Mouse (Mus musculus) gastrocnemius, adult 2 months (tissue): ENCODE data around the gene Tgoln1. TPM values are rescaled to one million over a fixed set of nuclear protein-coding genes. Genes with fewer than 3 reads are reported as not detected.

Source experiments
- DNase-seq: peaks from one replicate; pipeline ENCODE4 v3.0.0; 2022
- H3K27ac ChIP-seq: fragments of 200-600 bp; 2 replicates; pipeline ENCODE4 v1.8.1; 2022; ENCODE audit warnings: mild to moderate bottlenecking
- H3K4me3 ChIP-seq: fragments of 200-600 bp; 2 replicates; pipeline ENCODE4 v1.8.1; 2022; ENCODE audit warnings: mild to moderate bottlenecking, moderate library complexity
- CTCF ChIP-seq: fragments of 200-600 bp; IDR thresholded peaks from 2 replicates; pipeline ENCODE4 v1.8.1; 2022; ENCODE audit warnings: antibody characterized with exemption, mild to moderate bottlenecking, moderate library complexity
- intact Hi-C: fragments of 180-260 bp; cut with DNase I; formaldehyde crosslinking; loops from one replicate; pipeline ENCODE4 v1.15.1; 2025
- total RNA-seq, 2 experiments: library from RNA; stranded (reverse); gene quantifications; 2 replicates each; pipeline ENCODE4 v1.2.3; 2021

Tgoln1 gene
- total RNA-seq, 2 experiments from 2014 or later, result 23.2 to 29.0 TPM

DNA sequence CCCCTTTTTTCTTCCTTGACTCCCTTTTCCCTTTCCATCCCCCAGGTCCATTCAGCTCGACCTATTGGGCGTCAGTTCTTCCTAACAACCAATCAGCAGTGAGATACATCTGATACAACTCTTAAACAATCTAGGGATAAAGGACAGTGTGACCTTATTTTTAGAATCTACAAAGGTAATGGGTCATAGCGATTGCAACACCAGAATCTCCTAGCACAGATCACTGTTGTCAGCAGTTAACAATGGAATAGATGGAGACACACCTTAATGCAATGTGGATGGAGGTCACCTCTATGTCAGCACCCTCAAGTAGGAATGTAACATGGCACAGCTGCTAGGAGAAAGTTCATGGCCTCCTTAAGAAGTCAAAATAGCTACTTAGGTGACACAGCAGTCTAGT, 6.1 kb upstream of the Tgoln1 start:
- Histone ChIP-seq H3K4me3 (no peak overlapping the region), H3K27ac (peak overlapping the region; percentile 63; the same call in 1 of the 2 replicates)
- intact Hi-C loops, result no loop called here
- TF ChIP-seq CTCF, result no peak
- DNase-seq, result no peak

DNA sequence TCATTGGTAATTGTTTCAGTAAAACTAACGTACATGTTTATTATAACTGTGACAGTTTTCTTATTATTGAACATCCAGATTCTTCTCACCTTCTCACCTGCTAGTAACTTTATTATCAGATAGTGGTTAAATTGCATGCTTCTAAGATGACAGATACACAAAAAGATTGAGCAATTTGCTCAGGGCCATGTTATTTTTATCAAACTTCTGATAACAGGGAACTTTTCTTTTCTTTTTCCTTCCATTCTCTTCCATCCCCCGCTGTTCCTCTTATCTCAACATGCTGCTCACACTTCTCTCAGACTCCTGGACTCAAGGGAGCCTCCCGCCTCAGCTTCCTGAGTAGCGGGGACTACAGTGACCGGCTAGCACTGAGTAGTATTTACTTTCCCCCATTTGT, 4.1 kb upstream of the Tgoln1 start:
- no peak overlapping the region for H3K4me3 ChIP-seq
- no peak for TF ChIP-seq CTCF
- intact Hi-C loops, result no loop called here
- DNase-seq, result no peak
- H3K27ac ChIP-seq, result no peak overlapping the region

DNA sequence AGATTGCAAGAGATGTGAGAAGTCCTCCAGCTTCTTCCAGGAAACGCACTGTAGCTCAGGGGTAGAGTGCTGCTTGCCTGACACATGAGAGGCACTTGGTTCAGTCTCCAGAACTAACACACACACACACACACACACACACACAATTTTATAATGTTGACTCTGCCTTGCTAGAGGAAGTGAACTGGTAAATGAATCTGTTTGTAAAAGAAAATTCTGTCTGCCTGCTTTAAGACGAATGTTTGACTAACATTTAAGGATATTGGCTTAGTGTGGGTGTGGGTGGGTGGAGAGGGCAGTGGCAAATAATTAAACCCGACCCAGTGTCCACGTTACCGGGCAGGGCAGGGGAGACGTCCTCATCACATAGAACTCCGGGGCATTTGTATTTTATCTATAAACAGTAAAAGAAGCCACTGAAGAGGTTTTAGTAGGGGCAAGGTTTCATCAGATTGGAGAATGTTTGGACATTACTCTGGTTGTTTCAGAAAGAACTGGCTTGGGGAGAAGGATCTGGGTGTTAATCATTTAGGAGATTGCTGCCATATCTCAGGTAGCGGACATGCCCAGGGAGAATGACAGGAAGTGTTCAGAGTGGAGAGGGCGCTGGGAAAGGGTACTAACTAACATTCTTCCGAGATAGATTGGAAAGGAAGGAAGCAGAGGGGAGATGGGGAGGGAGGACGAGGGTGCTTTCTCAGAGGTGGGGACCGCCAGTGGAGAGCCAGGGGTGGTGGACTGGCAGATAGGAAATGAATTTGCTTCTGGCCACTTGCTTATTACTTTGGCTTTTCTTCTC, 3.1 kb upstream of the Tgoln1 start:
- Histone ChIP-seq H3K27ac (peak overlapping the region; percentile 40; the same call in 1 of the 2 replicates), H3K4me3 (0 out of 2 replicates have a peak overlapping the region, but pooled peaks have one; percentile 4)
- intact Hi-C loops, result no loop called here
- no peak for TF ChIP-seq CTCF
- DNase-seq, result peak; percentile 10

DNA sequence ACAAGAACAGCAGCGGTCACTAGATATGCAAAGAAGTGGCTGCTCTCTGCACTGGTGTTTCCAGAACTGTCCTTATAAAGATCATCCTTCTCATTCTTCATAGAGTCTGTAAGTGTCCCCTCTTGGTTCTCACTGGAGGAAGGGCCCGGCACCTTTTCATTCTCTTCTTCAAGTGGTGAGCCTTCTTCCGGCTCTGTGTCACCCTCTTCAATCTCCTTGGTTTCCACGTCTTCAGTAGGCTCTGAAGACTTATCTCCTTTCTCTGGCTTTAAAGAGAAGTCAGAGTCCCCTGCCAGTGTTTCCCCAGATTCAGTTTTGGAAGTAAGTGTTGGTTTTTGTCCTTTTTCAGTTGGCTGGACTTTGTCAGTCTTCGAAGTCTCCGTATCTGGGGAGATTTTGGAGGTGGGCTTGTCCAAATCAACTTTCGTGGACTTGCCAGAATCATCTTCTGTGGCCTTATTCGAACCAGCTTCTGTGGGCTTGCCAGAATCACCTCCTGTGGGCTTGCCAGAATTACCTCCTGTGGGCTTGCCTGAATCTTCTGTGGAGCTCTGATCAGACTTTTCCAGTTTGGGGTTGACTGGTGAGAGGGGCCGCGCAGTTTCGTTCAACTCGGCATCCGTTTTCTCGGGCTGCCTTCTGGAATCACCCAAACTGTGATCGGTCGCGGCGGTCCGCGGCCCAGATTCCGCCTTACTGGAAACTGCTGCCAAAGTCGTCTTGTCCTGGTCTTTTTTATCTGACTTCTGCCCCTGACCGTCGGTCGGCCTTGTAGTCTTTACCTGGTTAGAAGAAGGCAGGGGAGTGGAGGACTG, 1.0 kb downstream of the Tgoln1 start:
- intact Hi-C loops, result no loop called here
- Histone ChIP-seq H3K27ac (peak overlapping the region; percentile 98), H3K4me3 (peak overlapping the region; percentile 76)
- DNase-seq, result no peak
- TF ChIP-seq CTCF, result no peak

DNA sequence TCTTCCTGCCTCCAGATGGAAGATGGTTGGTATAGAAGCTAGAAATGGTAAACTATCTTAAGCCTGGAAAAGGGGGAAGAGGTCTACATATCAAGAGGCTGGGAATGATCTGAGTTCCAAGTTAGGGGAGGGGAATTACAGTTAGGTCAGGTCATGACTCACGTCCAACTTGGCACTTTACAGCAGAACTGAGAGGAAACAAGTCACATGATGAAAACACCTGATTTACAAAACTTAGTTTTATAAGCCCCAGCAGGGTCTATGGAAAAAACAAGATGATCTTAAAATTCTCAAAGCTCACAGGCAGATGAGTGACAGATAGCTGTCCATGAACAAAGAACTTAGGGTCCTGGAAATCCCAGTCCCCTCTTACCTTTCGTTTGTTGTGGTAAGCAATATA, 1.6 kb downstream of the Tgoln1 start:
- H3K27ac ChIP-seq, result peak overlapping the region; percentile 98; the same call in 1 of the 2 replicates
- intact Hi-C loops, result no loop called here
- no peak for DNase-seq

DNA sequence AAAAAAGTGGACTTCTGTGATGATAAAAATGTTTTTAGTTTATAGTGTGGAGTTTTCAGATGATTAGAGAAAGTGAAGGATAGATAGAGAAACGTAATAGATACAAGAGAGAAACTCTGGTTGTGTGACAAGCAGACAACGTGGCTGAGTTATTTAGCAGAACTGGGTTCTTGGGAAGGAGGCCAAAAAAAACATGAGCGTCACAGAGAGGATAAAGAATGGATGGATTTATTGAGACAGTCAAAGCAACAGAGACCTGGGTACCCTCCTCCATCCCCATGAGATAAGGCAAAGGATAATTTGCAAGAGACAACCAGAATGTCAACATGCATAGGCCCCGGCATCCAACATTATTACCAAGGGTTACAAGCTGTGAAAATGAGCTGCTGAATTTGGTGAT, 6.5 kb downstream of the Tgoln1 start:
- TF ChIP-seq CTCF, result no peak
- intact Hi-C loops, result no loop called here
- no peak for DNase-seq
- Histone ChIP-seq H3K4me3 (no peak overlapping the region), H3K27ac (no peak overlapping the region)

More for the DNA sequence above, 1.6 kb downstream of the Tgoln1 start:
- no peak for TF ChIP-seq CTCF
- H3K4me3 ChIP-seq, result peak overlapping the region; percentile 76

DNA sequence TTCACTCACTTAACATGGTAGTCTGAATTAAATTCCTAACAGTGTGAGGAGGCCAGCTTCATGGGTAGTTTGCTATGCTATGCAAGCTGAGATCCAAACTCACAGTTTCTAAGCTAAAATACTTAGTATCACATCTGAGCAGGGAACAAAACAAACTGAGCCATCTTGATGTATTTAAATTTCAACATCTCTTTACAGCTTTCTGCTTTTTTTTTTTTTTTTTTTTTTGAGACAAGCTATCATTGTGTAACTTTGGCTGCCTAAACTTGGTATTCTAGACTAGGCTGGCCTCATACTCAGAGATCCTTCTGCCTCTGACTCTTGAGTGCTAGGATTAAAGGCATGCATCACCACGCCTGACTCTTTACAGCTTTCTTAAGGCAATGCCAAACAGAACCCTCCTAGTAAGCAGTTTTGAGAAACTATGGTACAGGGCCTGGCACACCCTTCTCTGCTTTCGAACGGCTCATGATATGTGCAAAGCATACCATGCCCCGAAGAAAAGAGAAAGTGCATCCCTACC, 8.1 kb downstream of the Tgoln1 start:
- no peak overlapping the region for H3K4me3 ChIP-seq
- H3K27ac ChIP-seq, result no peak overlapping the region
- DNase-seq, result no peak
- no peak for TF ChIP-seq CTCF
- intact Hi-C loops, result no loop called here

DNA sequence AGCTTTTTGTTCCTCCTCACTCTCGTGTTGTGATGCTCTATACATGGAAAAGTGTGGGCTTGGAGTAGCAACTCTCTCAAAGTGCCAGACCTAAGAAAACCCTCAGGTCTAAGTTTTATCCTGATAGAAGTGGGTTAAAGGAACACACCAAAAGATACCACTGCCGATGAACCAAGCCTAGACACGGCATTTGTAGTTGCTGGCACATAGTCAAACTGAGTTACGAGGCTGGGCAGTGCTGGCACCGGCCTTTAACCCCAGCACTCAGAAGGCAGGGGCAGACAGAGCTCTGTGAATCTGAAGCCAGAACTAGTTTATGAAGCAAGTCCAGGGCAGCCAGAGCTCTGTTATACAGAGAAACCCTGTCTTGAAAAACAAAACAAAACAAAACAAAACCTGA, 9.1 kb downstream of the Tgoln1 start:
- TF ChIP-seq CTCF, result no peak
- intact Hi-C loops, result no loop called here

DNA sequence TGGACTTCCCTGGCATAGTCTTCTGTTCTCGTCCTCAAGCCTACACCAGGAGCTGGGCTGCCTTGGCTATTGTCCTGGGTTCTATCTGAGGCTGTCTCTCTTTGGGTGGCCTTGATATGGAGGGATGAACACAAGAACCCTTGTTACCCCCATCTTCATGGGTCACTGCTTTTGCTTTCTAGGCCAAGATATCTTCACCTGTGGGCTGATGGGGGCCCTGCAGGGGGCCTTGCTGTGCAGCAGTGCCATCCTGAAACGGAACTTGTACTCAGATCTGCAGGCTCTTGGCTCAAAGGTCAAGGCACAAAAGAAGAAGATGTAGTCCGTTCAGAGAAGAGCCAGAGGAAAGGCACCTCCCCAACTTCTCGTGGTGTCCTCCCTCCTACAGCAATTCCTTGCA, 9.7 kb downstream of the Tgoln1 start:
- intact Hi-C loops, result no loop called here

More for the DNA sequence above, 9.1 kb downstream of the Tgoln1 start:
- no peak overlapping the region for H3K4me3 ChIP-seq
- no peak for DNase-seq
- no peak overlapping the region for H3K27ac ChIP-seq

DNA sequence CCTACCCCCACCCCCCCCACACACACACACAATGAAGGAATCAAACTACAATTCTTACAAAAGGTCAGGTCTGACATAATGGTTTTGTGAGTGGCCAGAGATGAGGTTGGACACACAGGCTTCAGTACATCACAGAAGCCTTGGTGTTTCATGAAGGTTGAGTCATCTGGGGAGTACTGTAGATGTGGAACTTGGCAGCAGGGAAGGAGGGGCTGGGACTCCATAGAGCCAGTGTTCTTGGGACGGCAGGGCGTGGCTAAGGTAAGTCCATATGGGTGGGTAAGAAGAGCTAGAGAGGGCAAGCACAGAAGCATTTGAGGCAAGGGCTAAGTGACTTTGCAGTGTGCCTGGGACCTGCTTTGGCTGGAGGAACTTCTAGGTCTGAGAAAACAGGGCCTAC, 12.7 kb downstream of the Tgoln1 start:
- DNase-seq, result no peak
- TF ChIP-seq CTCF, result no peak
- H3K27ac ChIP-seq, result no peak overlapping the region
- intact Hi-C loops, result no loop called here
- no peak overlapping the region for H3K4me3 ChIP-seq

More for the DNA sequence above, 9.7 kb downstream of the Tgoln1 start:
- DNase-seq, result no peak
- TF ChIP-seq CTCF, result no peak
- Histone ChIP-seq H3K27ac (no peak overlapping the region), H3K4me3 (no peak overlapping the region)

DNA sequence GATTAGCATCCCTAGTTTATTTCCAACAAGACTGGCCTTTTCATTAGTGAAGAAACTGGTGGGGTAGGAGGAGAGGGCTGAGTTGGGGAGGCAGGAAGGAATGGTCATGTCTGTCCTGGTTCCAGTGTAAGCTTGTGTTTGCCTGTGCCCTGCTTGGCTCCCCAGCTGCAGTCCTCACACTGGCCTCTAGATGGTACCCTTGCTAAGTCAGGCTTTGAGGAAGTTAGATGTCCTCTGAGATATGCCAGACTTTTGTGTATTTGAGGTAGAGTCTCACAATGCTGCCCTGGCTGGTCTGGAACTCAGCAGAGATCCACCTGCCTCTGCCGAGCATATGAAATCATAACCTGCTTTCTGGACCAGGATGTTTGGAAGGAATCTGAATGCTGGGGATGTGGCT, 15.1 kb downstream of the Tgoln1 start:
- no peak overlapping the region for H3K4me3 ChIP-seq
- peak overlapping the region; percentile 24; the same call in 1 of the 2 replicates for H3K27ac ChIP-seq
- peak; percentile 93 for TF ChIP-seq CTCF
- intact Hi-C loops, result no loop called here
- peak; percentile 81 for DNase-seq

DNA sequence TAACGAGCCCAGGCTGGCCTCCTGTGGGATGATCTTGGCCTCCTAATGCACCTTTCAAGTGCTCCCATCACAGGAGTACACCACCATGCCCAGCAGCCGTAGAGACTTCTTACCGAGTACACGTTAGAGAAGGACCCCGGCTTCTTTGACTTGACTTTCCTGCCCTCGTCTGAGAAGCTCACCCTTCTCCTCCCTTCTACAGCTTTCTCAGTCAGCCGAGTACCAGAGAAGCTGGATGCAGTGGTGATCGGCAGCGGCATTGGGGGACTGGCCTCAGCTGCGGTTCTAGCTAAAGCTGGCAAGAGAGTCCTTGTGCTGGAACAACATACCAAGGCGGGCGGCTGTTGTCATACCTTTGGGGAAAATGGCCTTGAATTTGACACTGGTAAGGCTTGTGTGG, 16.0 kb downstream of the Tgoln1 start:
- intact Hi-C loops, result no loop called here
- Histone ChIP-seq H3K27ac (no peak overlapping the region), H3K4me3 (no peak overlapping the region)
- no peak for TF ChIP-seq CTCF
- no peak for DNase-seq

DNA sequence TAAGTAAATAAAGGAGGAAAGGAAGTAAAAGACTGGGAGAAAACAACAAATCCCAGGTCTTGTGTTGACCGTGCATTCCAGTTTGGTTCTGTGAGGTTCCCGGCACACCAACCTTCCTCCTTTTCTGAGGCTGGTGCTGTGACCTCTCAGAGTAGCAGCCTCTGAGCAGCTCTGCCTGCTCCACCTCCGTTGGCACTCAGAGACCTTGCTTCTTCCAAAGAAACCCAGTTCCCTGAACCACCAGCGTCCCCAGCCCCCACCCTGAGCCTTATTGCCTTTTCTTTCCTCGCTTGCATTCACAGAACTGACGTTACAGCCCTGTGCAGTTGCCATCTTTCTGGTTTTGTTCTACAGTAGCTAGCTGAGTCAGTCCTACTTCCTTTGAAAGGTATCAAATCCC, 16.6 kb downstream of the Tgoln1 start:
- DNase-seq, result no peak
- H3K4me3 ChIP-seq, result peak overlapping the region; percentile 75
- intact Hi-C loops, result no loop called here
- no peak for TF ChIP-seq CTCF
- H3K27ac ChIP-seq, result peak overlapping the region; percentile 91; the same call in 1 of the 2 replicates
